Mouse (Mus musculus) limb, embryonic 14.5 days (tissue): Measurements from ENCODE around the gene Glt28d2. TPM values are rescaled to one million over a fixed set of nuclear protein-coding genes. Genes with fewer than 3 reads are reported as not detected.
A peak's percentile ranks its signal among the peaks of the same experiment; 100 is the strongest.

Experiments
- ATAC-seq: fragments of 200-750 bp; cut with Nextera tagmentation; 2 replicates; pipeline ENCODE4 v1.8.0; 2017; ENCODE audit warnings: low read depth, moderate number of reproducible peaks, moderate TSS enrichment; ENCODE audit not compliant: low FRiP score
- DNase-seq: peaks from one replicate; pipeline ENCODE4 v3.0.0-alpha.2; 2015; ENCODE audit warnings: low spot score
- H3K27ac ChIP-seq: fragments of 300-500 bp; sonication (generic); replicated peaks from 2 replicates; pipeline ENCODE4 v1.5.1; 2014; ENCODE audit warnings: low read depth, mild to moderate bottlenecking, low read length, moderate library complexity, mixed read lengths
- H3K27me3 ChIP-seq: fragments of 300-500 bp; sonication (generic); 2 replicates; pipeline ENCODE4 v1.6.1; 2014; ENCODE audit warnings: low read length, mixed read lengths; ENCODE audit not compliant: control insufficient read depth, insufficient read depth
- H3K36me3 ChIP-seq: fragments of 300-500 bp; sonication (generic); 2 replicates; pipeline ENCODE4 v1.6.1; 2014; ENCODE audit warnings: mild to moderate bottlenecking, low read length, moderate library complexity, mixed read lengths; ENCODE audit not compliant: control insufficient read depth, insufficient read depth
- H3K4me1 ChIP-seq: fragments of 300-500 bp; sonication (generic); 2 replicates; pipeline ENCODE4 v1.6.1; 2014; ENCODE audit warnings: antibody characterized with exemption, low read length, mixed read lengths; ENCODE audit not compliant: control insufficient read depth, insufficient read depth
- H3K4me2 ChIP-seq: fragments of 300-500 bp; sonication (generic); replicated peaks from 2 replicates; pipeline ENCODE4 v1.6.1; 2014; ENCODE audit warnings: low read depth, mild to moderate bottlenecking, low read length, moderate library complexity; ENCODE audit not compliant: severe bottlenecking
- H3K4me3 ChIP-seq: fragments of 300-500 bp; sonication (generic); replicated peaks from 2 replicates; pipeline ENCODE4 v1.5.1; 2014; ENCODE audit warnings: low read length
- H3K9ac ChIP-seq: fragments of 300-500 bp; sonication (generic); 2 replicates; pipeline ENCODE4 v1.6.1; 2014; ENCODE audit warnings: mild to moderate bottlenecking, low read depth, low read length, moderate library complexity; ENCODE audit not compliant: severe bottlenecking
- H3K9me3 ChIP-seq: fragments of 300-500 bp; sonication (generic); 2 replicates; pipeline ENCODE4 v1.6.1; 2016; ENCODE audit warnings: low read length; ENCODE audit not compliant: control insufficient read depth
- POLR2A ChIP-seq: fragments of 200-500 bp; IDR thresholded peaks from 2 replicates; pipeline ENCODE4 v1.8.0; 2012; ENCODE audit warnings: inconsistent platforms, mild to moderate bottlenecking, moderate library complexity, borderline replicate concordance; ENCODE audit not compliant: insufficient read depth, insufficient read length; ENCODE audit errors: extremely low read depth
- WGBS: fragments of 180-500 bp; shearing (Covaris S2); extraction: QIAGEN DNeasy Blood & Tissue Kit; methylation state at CpG from one replicate; pipeline ENCODE4 v1.1.7; 2014; 5-methylcytosine and 5-hydroxymethylcytosine counted together
- polyA plus RNA-seq, 2 experiments: library from polyadenylated mRNA; depleted of rRNA in 1 of 2; stranded (reverse) in 1 of 2; unstranded in 1 of 2; fragments of >200 nt; fragmentation: Nextera tagmentation in 1 of 2; extraction: Ambion mirVana in 1 of 2; gene quantifications; 2 replicates each; pipeline versions ENCODE4 v1.2.1 to v1.2.3; 2012 to 2014

The Glt28d2 gene
- polyA plus RNA-seq, 2 experiments, result 0.89 to 3.2 TPM

GRCm38 (mm10) chr3:85888221-85888671, 930 bp upstream of the Glt28d2 start:
- Histone ChIP-seq H3K4me3 (peak overlapping the region; percentile 59), H3K4me2 (peak overlapping the region; percentile 88), H3K9ac (peak overlapping the region; percentile 61; the same call in 1 of the 2 replicates), H3K27me3 (no peaks in the 10 kb centered on the region), H3K27ac (0 out of 2 replicates have a peak overlapping the region, but pooled peaks have one; percentile 43), H3K9me3 (no peaks in the 10 kb centered on the region), H3K4me1 (peaks cover 9% of the 10 kb centered on the region; the same call in 1 of the 2 replicates), H3K36me3 (no peaks in the 10 kb centered on the region)
- TF ChIP-seq POLR2A, result no peak
- ATAC-seq (no peak), DNase-seq (peak; percentile 28)
- 14% methylated on average over 11 of the region's 11 CpGs for WGBS

GRCm38 (mm10) chr3:85886636-85887238, 579 bp downstream of the Glt28d2 start:
- H3K4me1 ChIP-seq, result peaks cover 9% of the 10 kb centered on the region; the same call in 1 of the 2 replicates
- no peaks in the 10 kb centered on the region for H3K27me3 ChIP-seq
- no peaks in the 10 kb centered on the region for H3K9me3 ChIP-seq
- H3K4me3 ChIP-seq, result peak overlapping the region; percentile 59
- peak overlapping the region; percentile 88 for H3K4me2 ChIP-seq
- DNase-seq (no peak), ATAC-seq (no peak)
- 3% methylated on average over 22 of the region's 22 CpGs for WGBS
- H3K9ac ChIP-seq, result peak overlapping the region; percentile 61
- H3K36me3 ChIP-seq, result no peaks in the 10 kb centered on the region
- no peak for TF ChIP-seq POLR2A
- no peak overlapping the region for H3K27ac ChIP-seq

DNA sequence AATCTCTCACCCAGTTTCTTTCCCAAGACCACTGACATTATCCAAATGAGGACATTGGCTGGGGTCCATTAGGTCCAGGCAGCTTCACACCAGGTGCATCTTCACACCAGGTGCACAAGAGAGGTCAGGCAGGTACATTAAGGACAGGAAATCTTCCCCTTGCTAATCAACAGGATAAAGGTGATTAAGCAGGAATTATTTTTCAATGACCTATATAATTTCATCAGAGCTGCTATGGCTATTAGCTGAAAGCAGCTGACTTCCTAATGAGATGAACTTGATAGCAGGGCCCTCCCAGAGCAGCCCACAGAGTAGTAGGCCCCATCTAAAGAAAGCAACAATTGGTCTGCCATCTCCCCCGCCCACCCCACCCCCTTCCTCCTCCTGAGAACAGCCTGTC, 1.4 kb downstream of the Glt28d2 start:
- no peak overlapping the region for H3K4me3 ChIP-seq
- no peak for TF ChIP-seq POLR2A
- WGBS, result 80% methylated on average over 1 of the region's 1 CpGs

GRCm38 (mm10) chr3:85880687-85881086, 6.6 kb downstream of the Glt28d2 start:
- H3K9me3 ChIP-seq, result no peaks in the 10 kb centered on the region
- no peak for ATAC-seq
- H3K36me3 ChIP-seq, result no peaks in the 10 kb centered on the region
- TF ChIP-seq POLR2A, result no peak
- H3K4me1 ChIP-seq, result no peaks in the 10 kb centered on the region
- 85% methylated on average over 2 of the region's 2 CpGs for WGBS
- H3K9ac ChIP-seq, result no peak overlapping the region
- no peak for DNase-seq
- no peaks in the 10 kb centered on the region for H3K27me3 ChIP-seq
- H3K4me2 ChIP-seq, result no peak overlapping the region
- H3K4me3 ChIP-seq, result no peak overlapping the region
- no peak overlapping the region for H3K27ac ChIP-seq

More for the DNA sequence above, 1.4 kb downstream of the Glt28d2 start:
- Histone ChIP-seq H3K36me3 (no peaks in the 10 kb centered on the region), H3K9me3 (no peaks in the 10 kb centered on the region), H3K27ac (no peak overlapping the region), H3K4me1 (peaks cover 9% of the 10 kb centered on the region; the same call in 1 of the 2 replicates), H3K4me2 (peak overlapping the region; percentile 88), H3K9ac (no peak overlapping the region), H3K27me3 (no peaks in the 10 kb centered on the region)
- no peak for DNase-seq
- no peak for ATAC-seq

DNA sequence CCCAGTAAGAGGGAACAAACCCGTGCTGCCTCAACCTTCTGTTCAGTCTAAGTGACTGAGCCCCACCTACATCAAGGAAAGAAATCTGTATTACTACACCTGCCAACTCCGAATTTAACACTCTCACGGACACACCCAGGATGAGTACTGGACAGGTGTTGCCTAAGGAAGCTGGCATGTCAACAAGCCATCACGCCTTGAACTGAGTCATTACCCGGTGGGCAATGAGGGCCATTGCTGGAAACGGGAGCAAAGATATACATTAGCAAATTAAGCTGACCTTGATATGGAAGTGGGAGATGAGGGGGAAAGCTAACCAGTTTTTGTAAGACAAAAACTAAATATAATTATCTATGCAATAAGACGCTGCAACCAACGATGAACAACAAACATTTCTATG, 7.2 kb downstream of the Glt28d2 start:
- no peak for TF ChIP-seq POLR2A
- 87% methylated on average over 8 of the region's 8 CpGs for WGBS
- no peak for DNase-seq

More for the DNA sequence above, 7.2 kb downstream of the Glt28d2 start:
- H3K27ac ChIP-seq, result no peak overlapping the region
- H3K36me3 ChIP-seq, result no peaks in the 10 kb centered on the region
- H3K9me3 ChIP-seq, result no peaks in the 10 kb centered on the region
- no peaks in the 10 kb centered on the region for H3K4me1 ChIP-seq
- no peak overlapping the region for H3K4me3 ChIP-seq
- ATAC-seq, result no peak
- no peak overlapping the region for H3K9ac ChIP-seq
- H3K27me3 ChIP-seq, result no peaks in the 10 kb centered on the region
- H3K4me2 ChIP-seq, result no peak overlapping the region
